Mouse (Mus musculus): ENCODE results near the gene Fut2.

Gene Fut2

DNA sequence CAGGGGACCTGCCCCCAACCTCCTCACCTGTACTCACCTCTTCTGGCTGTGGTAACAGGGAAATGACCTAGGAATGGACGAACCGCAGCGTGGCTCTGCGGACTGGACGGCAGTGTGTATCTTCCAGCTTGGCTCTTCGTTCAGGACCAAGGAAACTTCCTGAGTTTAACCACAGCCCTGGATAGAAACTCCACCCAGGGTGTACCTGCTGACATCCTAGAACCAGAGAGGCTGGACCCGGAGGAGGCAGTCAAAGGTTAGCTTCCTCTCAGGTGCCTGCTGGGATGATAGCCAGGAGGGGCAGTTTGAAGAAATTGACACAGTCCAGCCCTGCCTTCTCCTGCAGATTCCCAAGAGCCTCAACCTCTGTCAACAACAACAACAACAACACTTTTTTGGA is at the start of gene Fut2:
Fut2 (minus strand) TSS at position 234 of the 400 bp plus-strand sequence.
- in situ Hi-C loops (cut with MseI, MboI): loop anchor here in 1 of 2 experiments (5.0 kb wide), 1 partner anchor 64 kb away; no protein-coding TSS in a partner anchor

DNA sequence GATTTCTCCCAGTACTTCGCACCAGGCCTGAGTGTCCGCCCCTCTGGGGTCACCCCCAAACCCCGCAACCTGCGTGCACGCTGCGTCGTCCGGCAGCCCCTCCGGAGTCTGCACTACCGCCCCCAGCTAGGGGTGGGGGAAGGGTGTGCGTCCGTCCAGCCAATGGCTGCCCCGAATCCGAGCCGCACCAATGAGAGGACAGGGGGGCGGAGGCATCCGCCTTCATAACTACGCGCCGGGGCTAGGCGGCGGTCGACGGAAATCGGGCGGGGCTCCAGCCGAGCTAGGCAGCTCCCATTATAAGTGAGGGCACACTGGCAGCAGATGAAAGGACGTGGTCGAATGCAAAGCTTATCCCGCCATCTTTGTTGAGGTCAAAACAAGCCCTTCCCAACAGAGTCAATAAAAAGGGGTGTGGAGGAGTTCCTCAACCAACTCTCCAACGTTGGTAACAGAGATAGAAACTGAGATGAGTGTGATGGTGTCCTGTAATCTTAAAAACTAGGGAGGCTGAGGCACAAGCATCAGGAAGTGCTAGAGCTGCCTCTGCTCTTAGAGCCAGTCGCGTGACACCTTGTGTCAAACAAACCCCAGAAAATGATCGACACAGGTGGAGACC is 49.0 kb upstream of the Fut2 start, which contains the start of gene Rpl18:
Rpl18 (plus strand) TSS at position 368 of the 619 bp plus-strand sequence.
- in situ Hi-C loops (cut with MseI, MboI): no loop called here

DNA sequence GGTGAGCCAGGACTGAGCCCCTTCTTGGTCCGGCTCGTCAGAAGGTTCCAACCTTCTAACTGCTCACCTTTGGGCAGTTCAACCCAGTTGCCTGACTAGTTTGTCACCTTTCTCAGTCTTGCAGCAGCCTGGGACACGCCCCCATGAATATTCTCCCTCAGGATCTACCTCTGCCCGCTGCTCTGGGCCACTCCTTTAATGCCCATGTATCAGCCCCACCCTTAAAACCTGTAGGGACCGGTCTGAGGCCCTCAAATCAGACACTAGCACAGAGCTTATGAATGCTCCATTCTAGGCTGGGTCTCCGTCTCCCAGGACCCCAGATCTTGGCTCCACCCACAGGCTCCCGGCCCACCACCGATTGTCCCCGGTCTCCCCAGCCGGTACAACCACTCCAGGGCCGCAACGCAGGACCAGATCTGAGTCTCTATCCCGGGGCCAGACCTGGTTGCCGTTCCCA is 48.5 kb upstream of the Fut2 start:
- in situ Hi-C loops (cut with MseI, MboI): no loop called here

DNA sequence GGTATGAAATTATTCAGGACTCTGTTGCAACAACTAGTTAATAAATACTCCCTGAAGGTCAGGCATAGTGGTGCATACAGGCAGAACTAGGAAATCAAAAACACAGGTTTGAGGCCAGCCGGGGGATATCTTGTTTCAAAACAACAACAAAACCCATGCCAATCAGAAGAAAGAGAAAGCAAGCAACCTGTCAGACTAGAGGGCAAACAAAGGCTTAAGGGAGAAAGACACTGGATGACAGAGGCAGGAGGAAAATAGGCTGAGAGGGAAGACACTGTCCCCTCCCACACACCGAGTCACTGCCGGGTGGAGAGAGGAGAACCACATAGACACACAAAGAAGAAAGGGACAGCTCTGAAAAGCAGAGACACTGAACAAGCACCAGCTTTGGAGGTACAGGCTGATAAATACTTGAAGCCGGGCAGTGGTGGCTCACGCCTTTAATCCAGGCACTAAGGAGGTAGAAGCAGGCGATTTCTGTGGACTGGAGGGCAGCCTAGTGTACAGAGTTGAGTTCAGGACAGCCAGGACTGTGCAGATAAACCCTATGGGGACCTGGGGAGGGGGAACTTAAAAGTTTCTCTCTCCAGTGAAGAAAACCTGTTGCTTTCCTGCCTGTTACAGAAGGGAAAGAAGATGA is 47.8 kb upstream of the Fut2 start:
- in situ Hi-C loops (cut with MseI, MboI): no loop called here

DNA sequence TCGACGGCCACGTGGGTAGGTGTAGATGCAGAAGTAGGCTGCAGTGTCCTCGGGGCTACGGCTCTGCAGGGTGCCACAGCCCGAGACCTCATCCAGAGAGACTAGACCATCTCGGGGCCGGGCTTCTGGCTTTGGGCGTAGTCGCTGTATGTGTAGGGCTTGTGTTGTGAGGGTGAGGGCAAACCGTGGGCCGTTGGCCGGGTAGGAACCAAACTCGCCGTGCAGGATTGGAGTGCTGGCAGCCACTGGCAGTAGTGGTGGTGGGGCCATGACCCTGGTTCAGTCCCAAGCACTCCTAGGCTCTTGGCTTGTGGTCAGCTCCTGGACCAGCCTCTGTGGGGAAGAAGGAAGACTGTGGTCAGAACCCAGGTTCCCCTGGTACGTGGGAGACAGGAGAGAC is 47.2 kb upstream of the Fut2 start:
- in situ Hi-C loops (cut with MseI, MboI): no loop called here

DNA sequence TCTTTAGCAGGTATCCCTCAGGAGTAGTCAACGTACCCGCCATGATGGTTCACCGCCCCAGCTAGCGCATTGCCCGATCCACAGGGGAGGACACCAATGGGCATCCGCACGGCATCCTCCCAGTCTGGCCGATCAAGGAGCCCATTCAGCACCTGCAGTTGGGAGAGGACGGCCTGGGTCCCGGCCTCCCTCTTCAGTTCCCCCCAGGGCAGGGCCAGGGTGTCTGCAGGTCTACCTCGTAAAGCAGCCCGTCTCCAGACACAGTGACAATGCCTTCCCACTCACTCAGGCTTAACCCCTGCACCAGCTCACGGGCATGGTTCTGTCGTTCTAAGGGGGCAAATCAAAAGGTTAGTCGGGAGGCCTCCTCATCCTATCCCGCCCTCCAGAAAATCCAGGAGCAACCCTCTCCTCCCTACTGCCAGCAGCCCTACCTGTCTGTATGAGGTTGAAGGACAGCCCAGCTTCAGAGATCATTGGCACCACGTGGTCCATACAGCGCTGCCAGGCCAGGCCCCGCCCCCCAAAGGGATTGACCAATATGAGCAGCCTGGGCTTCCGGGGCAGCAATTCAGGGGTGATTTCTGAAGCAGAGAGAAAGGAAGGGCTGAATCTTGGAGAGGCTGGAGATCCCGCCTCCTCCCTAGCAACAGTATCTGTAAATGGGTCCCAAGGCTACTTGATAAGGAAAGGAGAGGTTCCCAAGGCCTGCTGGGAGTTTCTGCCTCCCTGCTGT is 46.0 kb upstream of the Fut2 start:
- in situ Hi-C loops (cut with MseI, MboI): no loop called here

DNA sequence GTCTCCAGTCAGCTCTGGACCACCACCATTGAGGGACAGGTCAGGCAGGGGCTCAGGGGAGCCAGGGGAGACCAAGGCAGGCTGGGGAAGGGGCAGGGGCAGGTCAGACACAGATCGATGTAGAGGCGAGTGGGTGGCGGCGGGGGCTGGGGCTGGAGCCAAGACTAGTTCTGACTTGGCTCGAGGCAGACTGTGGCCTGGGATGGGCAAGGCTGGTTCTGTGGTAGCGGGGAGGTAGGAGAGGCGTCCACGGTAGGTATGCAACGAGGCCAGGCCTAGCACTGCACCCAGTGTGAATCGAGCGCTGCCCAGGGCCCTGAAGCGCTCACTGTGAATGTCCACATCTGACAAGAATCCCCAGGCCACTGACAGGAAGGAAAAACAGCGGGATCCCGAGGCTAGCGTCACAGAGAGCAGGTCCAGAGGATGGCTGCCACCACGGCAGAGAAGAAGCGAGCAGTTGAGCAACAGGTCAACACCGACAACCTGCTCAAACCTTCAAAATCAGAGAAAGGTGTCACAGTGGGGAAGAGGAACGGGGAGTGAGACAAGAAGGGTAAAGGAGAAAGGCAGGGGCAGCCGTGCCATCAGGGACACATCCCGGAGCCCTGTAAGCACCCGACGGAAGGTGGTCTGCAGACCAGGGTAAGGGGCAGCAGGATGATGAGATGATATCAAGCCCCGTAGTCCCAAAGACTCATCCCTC is 45.3 kb upstream of the Fut2 start:
- in situ Hi-C loops (cut with MseI, MboI): no loop called here

DNA sequence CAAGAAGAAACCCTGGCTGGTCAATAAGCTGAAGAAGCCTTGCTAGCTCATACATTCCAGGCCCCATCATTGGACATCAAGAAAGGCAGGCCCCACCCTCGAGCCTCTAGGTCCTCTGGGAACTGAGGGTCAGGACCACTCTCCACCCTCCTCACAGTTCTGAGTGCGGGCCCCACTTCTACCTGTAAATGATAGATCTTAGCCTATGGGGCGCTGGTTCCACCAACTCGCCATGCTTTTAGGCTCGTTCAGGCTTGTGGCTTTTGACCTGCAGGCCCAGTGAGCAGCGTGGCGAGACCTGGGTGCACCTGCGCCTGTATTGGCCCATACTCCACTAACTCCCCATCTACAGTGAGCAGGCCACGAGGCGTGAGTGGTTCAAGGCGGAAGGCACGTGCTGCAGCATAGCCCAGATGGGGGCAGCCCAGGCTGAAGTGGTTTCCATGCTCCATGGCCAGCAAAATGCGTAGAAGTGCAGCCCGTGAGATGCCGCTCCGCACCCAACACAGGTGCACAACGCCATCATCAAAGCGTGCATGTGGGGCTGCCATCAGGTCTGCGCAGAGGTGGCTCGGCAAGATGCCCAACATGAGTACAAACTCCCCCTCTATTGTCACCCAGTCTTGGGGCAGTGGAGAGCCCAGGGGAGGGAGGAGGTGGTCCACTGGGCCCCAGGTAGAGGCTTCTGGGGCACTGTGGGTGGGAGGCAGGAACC is 44.4 kb upstream of the Fut2 start:
- in situ Hi-C loops (cut with MseI, MboI): no loop called here

DNA sequence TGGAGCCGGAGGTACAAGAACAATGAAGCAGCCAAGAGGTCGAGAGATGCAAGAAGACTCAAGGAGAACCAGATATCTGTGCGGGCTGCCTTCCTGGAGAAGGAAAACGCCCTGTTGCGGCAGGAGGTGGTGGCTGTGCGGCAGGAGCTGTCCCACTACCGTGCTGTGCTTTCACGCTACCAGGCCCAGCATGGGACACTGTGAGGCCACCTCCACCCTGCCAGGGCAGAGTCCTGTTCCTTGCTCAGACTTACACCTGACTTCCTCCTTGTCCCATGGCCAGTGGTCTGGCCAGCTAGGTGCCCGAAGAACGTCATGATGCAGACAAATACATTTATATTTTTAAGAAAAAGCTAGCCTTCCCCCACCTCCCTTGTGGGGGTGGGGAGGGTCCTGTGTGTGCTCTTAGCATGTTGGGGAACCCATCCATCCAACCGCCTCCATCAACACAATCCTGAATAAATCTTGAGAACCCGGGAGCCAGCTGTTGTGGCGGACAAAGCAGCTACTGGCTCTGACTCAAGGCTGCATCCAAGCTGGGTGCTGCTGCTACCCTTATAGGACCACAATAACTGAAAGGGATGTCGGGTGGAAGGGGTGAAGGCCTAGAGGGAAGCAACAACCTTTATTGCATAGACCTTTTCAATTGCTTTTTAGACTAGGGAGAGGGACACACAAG is 43.6 kb upstream of the Fut2 start:
- in situ Hi-C loops (cut with MseI, MboI): no loop called here

DNA sequence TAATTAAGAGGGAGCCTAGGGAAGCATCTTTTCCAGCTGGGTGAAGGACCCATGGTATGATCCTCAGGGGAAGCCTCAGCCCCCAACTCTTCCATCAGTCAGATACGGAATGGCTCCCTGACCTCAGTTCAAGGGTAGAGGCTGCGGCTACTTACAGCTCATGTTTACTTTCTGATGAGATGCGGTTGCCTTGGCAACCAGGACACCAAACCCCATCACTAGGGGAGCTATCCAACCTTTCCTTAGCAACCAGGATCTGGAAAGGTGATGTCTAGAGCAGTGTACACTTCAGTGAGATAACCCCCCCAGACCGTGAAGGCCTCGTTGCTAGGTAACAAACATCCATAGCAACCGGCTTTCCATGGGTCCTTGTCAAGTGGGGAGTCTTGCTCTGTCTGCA is 42.8 kb upstream of the Fut2 start:
- in situ Hi-C loops (cut with MseI, MboI): no loop called here

DNA sequence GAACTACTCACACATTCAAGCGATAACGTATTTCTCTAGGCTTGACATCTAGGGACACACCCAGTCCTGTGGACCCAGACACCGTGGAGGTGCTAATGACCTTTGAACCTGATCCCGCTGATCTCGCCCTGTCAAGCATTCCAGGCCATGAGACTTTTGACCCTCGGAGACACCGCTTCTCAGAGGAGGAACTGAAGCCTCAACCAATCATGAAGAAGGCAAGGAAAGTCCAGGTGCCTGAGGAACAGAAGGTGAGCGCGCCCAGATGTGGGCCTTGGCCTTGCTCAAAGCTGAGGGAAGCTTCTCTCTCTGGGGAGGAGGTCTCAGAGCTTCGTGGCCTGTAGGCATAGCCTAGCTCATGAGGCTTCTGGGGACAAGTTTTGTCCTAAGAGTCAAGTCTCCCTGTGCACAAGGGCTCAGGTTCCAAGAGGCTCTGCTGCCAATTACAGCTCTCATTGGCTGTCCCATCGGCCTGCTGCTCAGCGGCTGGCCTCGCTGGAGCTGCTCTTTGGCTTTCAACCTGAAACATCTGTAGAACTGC is 42.1 kb upstream of the Fut2 start:
- in situ Hi-C loops (cut with MseI, MboI): no loop called here

DNA sequence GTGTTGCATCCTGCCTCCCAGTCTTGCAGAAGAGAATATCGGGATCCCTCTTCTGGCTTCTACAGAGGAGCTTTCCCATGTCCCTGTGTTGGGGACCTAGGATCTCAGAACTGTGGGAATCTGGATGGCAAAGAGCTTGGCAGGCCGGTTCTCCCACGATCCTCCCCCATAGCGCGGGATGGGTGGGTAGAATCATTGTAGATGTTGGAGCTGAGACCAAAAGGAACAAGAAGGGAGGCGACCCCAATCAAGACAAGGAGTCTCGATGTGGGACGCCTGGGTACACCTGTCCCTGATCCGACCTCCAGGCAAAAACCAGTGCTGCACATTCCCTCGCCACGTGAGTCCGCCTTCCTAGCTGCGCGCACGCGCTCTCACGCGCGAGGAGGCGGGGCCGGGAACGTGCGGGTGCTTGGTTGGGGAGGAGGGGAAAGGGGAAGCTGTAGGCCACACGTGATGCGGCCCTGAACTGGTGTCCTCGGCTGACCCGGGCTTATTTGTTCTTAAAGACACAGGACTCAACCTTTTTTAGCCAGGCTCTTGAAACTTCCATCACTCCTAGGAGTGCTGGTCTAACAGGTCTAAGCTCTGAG is 41.3 kb upstream of the Fut2 start:
- in situ Hi-C loops (cut with MseI, MboI): no loop called here

DNA sequence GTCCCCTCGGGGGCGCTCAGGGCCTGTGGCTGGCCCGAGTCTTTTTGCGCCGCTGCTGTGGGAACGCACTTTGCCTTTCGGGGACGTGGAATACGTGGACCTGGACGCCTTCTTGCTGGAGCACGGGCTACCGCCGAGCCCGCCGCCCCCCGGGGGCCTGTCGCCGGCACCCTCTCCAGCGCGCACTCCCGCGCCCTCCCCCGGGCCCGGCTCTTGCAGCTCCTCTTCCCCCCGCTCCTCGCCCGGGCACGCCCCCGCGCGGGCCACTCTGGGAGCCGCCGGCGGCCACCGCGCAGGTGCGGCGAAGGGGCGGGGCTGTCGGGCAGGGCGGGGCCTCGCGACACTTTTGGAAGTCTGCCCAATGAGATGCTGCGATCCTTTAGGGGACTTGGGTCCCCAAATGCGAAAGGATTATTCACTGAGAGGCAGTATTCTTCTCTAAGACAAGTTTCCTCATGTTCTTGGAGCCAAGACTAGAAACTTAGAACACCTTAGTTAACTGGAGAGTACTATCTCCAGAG is 40.6 kb upstream of the Fut2 start:
- in situ Hi-C loops (cut with MseI, MboI): no loop called here

DNA sequence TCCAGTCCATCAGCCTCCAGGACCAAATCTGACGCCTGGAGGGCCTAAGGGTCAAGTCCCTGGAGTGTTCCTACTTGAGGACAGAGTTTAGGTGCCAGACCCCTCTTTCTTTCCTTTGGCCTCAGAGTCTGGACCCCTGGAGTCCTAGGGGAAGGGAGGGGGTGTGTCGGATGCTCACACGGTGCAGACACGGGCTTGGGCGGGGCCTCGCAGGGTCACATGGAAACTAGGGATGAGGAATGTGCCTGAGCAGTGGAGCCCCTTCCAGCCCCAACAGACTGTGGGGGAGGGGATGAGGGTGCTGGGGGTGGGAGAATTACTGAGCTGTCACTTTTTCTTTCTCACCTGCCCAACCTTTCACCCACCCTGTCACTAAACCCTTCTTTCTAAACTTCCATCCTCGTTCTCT is 39.7 kb upstream of the Fut2 start:
- in situ Hi-C loops (cut with MseI, MboI): no loop called here

DNA sequence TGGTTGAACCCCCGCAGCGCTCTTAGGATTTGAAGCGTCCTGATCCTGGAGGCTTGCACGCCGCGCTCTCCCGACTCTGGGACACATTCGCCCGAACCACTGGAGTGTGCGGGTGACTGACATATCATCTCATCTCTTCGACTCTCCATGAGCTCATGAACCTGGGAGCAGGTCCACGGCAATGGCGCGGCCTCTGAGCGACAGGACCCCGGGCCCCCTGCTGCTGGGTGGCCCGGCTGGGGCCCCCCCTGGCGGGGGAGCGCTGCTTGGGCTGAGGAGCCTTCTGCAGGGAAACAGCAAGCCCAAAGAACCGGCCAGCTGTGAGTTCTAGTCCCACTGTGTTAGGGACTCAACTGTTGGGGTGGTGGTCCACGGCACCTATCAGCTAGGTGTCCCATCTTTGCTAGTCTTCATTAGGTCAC is 39.3 kb upstream of the Fut2 start:
- in situ Hi-C loops (cut with MseI, MboI): no loop called here

DNA sequence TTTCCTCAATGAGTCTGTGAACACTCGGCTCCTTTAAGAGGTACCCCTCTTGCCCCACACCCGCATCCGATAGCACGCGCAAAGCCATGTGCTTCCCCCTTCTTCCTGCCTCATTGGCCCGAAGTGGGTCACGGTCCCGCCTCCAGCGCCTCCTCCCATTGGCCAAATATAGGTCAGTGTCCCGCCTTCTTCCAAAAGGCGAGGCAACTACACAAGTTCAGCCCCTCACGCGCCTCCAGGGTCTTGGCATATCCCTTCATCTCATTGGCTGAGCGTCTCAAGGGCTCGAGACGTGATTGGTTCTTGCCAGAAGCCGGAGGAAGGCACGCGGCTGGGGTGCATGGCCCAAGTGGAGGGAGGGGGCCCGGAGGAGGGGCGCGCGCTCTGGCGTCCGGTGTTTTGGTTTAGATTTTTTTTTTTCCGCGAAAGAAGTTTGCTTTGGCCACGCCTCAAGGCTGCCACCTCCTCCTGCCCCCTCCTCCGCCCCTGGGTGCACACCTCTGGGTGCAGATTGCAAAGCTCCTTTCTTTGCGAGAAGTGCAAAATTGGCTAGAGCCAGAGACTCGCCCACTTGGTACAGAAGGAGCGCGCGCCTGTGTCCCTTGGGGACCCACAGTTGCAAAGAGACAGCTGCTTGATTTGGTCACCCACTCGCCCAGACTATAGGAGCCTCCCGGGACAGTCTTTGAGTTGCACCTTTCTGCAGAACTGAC is 38.7 kb upstream of the Fut2 start, which contains the start of gene Dbp:
Dbp (plus strand) TSS at position 359 of the 713 bp plus-strand sequence.
- in situ Hi-C loops (cut with MseI, MboI): no loop called here

DNA sequence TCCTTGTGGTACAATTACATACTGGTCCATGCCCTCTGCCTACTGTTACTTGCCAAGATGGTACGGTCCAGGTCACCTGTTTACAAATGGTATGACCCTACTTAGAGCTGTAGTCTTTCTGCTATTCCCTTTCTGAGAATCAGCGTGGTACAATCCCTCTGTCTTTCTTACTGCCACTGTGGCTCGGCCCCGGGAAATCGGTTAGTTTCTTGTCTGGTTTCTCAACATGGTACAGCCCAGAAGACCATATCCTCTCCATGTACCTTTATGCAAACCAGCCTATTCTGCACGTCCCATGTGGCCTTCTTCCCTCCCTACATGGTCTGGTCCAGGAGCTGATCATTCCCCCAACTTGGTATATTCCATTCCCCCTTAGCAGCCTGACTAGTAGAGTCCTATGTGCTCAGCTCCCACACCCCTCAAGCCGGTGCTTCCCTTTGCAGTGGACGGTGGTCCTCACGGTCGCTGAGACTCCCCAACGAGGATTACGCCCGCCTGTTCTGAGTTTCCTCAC is 37.9 kb upstream of the Fut2 start:
- in situ Hi-C loops (cut with MseI, MboI): no loop called here

DNA sequence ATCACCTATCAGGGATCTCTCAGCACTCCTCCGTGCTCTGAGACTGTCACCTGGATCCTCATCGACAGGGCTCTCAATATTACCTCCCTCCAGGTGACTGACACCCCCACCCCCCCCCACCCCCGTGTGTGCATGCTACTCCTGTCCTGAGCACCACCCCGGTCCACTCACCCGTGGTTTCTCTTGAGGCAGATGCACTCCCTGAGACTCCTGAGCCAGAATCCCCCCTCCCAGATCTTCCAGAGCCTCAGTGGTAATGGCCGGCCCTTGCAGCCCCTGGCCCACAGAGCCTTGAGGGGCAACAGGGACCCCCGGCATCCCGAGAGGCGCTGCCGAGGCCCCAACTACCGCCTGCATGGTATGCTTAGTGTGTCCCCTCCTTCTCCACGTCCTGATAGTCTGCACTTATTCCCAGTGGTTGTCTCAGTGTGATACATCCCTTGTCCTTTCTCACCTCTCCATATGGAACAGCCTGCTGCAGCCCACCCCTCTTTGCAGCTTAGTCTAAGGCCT is 37.4 kb upstream of the Fut2 start:
- in situ Hi-C loops (cut with MseI, MboI): no loop called here

Measured in mouse trophoblast stem cell (cell line).